Mouse (Mus musculus) hindbrain, embryonic 10.5 days (tissue): ENCODE results near the gene Tmtc1. TPM values are rescaled to one million over a fixed set of nuclear protein-coding genes. Genes with fewer than 3 reads are reported as not detected.
A peak's percentile ranks its signal among the peaks of the same experiment; 100 is the strongest.

Experiments used
- DNase-seq: peaks from one replicate; pipeline ENCODE4 v3.0.0-alpha.2; 2017; ENCODE audit warnings: low spot score
- H3K27ac ChIP-seq: fragments of 300-500 bp; sonication (generic); 2 replicates; pipeline ENCODE4 v1.5.1; 2016; ENCODE audit warnings: mild to moderate bottlenecking, moderate library complexity
- H3K27me3 ChIP-seq: fragments of 300-500 bp; sonication (generic); 2 replicates; pipeline ENCODE4 v1.6.1; 2016; ENCODE audit warnings: mild to moderate bottlenecking; ENCODE audit not compliant: poor library complexity, insufficient read depth, severe bottlenecking
- H3K36me3 ChIP-seq: fragments of 300-500 bp; sonication (generic); 2 replicates; pipeline ENCODE4 v1.6.1; 2016; ENCODE audit warnings: mild to moderate bottlenecking, moderate library complexity
- H3K4me1 ChIP-seq: fragments of 300-500 bp; sonication (generic); replicated peaks from 2 replicates; pipeline ENCODE4 v1.6.1; 2016; ENCODE audit warnings: mild to moderate bottlenecking
- H3K4me3 ChIP-seq: fragments of 300-500 bp; sonication (generic); 2 replicates; pipeline ENCODE4 v1.5.1; 2016; ENCODE audit warnings: mild to moderate bottlenecking, moderate library complexity
- H3K9me3 ChIP-seq: fragments of 300-500 bp; sonication (generic); 2 replicates; pipeline ENCODE4 v1.6.1; 2016; ENCODE audit warnings: mild to moderate bottlenecking, moderate library complexity
- WGBS: fragments of 180-500 bp; shearing (Covaris S2); methylation state at CpG from one replicate; pipeline ENCODE4 v1.1.7; 2016; 5-methylcytosine and 5-hydroxymethylcytosine counted together
- polyA plus RNA-seq: library from polyadenylated mRNA; unstranded; fragments of >200 nt; fragmentation: Nextera tagmentation; extraction: Ambion mirVana; gene quantifications from 2 replicates; pipeline ENCODE4 v1.2.1, GENCODE M21; 2016

Tmtc1 gene
- polyA plus RNA-seq, 1 experiment from 2014 or later, result 1.3 TPM

DNA sequence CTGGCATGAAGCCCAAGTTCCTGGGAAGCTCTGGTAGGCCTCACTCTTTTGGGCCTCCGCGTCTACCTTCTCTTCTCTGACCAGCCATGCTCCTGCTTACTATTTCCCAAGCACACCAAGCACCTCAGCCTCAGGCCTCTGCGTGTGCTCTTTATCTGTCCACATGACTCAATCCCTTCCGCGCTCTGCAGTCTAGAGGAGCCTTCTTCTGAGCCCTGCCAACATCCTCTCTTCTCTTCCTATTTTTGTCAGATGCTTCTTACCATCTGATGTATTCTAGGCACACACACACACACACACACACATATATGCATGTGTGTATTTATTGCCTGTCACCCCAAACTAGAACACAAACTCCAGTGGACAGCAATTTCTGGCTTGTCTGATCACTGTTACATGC, 202.5 kb downstream of the Tmtc1 start:
- Histone ChIP-seq H3K4me1 (no peaks in the 10 kb centered on the region), H3K4me3 (no peak overlapping the region), H3K27ac (no peak overlapping the region), H3K27me3 (no peaks in the 10 kb centered on the region), H3K36me3 (no peaks in the 10 kb centered on the region), H3K9me3 (no peaks in the 10 kb centered on the region)
- DNase-seq, result no peak
- 97% methylated on average over 5 of the region's 5 CpGs for WGBS

DNA sequence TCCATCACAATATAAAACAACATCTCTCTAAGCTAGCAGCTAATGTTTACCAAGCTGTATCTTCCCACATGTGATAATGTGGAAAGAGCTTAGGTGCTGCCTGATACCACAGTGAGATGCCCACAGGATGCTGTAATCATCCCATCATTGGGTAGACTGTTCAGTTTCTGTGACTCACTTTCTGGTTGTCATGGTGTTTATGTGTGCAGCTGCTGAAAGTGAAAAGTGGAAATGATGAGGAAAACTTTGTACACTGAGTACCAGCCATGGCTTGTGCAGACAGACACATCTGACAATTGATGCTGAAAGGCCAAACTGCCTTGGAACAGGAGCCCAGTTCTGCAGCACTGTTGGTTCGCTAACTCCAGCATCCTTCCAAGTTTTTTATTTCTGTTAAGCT, 204.9 kb downstream of the Tmtc1 start:
- H3K4me3 ChIP-seq, result no peak overlapping the region
- 93% methylated on average over 1 of the region's 1 CpGs for WGBS

DNA sequence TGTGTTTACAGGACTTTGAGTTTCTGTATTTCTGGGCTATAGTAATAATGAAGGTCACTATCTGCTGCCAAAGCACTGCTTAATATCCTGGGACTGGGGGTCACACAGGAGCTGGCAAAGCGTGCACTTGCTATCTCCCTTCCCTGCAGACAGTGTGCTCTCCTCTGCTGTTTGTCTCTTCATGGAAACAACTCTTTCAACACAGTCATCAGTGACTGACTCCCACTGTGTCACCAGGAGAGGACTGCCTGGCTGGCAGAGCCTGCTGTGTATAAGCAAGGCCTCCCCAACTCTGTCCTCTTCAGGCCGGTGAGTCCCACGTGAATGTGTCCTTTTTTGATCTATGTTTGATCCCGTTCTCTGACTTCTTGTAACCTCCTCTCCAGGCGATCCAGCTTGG, 206.7 kb downstream of the Tmtc1 start:
- 54% methylated on average over 5 of the region's 5 CpGs for WGBS

More for the DNA sequence above, 204.9 kb downstream of the Tmtc1 start:
- Histone ChIP-seq H3K36me3 (no peaks in the 10 kb centered on the region), H3K27ac (no peak overlapping the region), H3K4me1 (no peaks in the 10 kb centered on the region), H3K27me3 (no peaks in the 10 kb centered on the region), H3K9me3 (no peaks in the 10 kb centered on the region)
- no peak for DNase-seq

DNA sequence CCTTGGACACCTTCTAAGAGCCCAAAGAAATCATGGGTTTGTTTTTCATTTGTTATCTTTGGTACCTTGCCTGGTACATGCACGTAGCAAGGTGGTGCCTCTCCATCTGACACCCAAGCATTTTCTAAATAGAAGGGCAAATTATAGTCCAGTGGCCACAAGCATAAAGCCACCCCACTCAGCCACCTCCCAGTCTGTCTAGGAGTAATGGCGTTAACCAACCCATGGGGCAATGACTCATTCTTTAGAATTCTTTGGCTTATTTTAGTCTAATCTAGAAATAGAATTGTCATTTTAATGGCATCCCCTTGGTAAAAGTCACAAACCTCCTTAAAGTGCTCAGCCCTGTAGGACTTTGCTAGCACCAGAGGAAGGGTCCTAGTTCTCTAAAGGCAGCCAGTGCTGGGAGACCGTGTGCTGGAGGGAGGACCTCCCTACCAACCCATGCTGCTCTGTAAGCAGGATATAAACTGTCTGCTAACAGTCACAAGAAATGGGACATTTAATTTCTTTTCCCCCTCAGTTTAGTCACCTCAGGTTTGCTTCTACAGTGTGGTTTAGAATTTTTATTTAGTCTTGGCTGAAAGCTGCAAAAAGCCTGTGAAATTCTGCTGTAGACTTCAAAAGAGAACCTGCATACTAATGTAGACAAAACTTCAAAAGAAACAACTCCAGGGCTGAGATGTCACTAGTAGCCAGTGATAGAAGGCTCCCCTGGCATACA, 209.9 kb downstream of the Tmtc1 start:
- Histone ChIP-seq H3K36me3 (no peaks in the 10 kb centered on the region), H3K27ac (no peak overlapping the region), H3K9me3 (no peaks in the 10 kb centered on the region), H3K4me1 (no peaks in the 10 kb centered on the region), H3K27me3 (no peaks in the 10 kb centered on the region), H3K4me3 (no peak overlapping the region)
- 81% methylated on average over 3 of the region's 3 CpGs for WGBS
- DNase-seq, result no peak

More for the DNA sequence above, 206.7 kb downstream of the Tmtc1 start:
- H3K4me3 ChIP-seq, result no peak overlapping the region
- no peak for DNase-seq
- no peaks in the 10 kb centered on the region for H3K36me3 ChIP-seq
- no peak overlapping the region for H3K27ac ChIP-seq
- no peaks in the 10 kb centered on the region for H3K27me3 ChIP-seq
- H3K9me3 ChIP-seq, result no peaks in the 10 kb centered on the region
- no peaks in the 10 kb centered on the region for H3K4me1 ChIP-seq

DNA sequence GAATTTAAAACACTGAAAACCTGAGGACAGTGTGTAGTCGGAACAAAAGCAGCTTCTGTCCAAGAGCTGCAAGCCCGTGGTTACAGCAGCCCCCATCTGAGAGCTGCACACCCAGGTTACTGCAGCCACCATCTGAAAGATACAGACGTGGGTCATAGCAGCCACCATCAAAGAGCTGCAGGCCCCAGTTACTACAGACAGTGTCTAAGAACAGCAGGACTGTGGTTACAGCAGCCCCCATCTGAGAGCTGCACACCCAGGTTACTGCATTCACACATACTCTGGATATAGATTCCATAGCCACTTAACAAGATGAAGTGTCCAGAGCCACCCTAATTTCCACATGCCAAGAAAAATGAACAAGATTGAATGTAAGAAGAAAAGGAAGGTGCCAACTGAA, 216.6 kb downstream of the Tmtc1 start:
- no peaks in the 10 kb centered on the region for H3K4me1 ChIP-seq
- H3K36me3 ChIP-seq, result no peaks in the 10 kb centered on the region
- no peak overlapping the region for H3K4me3 ChIP-seq
- no peak overlapping the region for H3K27ac ChIP-seq
- WGBS, result 76% methylated on average over 3 of the region's 3 CpGs
- no peak for DNase-seq
- no peaks in the 10 kb centered on the region for H3K9me3 ChIP-seq
- no peaks in the 10 kb centered on the region for H3K27me3 ChIP-seq

DNA sequence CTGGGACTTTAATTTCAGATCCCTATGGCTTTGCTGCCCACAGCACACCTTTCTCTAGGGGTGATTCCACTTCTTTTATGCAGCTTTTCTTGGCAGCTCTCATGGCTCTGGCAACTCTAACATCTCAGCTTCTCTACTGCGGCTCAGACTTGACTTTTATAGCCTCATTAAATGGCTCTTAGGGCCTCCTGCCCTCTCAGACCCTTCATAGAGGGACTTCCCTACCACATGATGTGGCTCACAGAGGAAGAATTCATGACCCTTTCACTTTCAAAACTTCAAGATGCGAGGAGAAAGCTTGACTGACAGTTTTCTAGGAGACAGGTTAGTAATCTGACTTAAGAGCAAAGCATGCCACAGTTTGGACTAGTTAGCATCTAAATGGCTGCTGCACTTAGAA, 221.5 kb downstream of the Tmtc1 start:
- H3K27ac ChIP-seq, result no peak overlapping the region
- H3K27me3 ChIP-seq, result no peaks in the 10 kb centered on the region
- H3K4me1 ChIP-seq, result no peaks in the 10 kb centered on the region
- no peak overlapping the region for H3K4me3 ChIP-seq
- no peaks in the 10 kb centered on the region for H3K9me3 ChIP-seq
- no peak for DNase-seq
- H3K36me3 ChIP-seq, result no peaks in the 10 kb centered on the region
- 76% methylated on average over 2 of the region's 2 CpGs for WGBS

DNA sequence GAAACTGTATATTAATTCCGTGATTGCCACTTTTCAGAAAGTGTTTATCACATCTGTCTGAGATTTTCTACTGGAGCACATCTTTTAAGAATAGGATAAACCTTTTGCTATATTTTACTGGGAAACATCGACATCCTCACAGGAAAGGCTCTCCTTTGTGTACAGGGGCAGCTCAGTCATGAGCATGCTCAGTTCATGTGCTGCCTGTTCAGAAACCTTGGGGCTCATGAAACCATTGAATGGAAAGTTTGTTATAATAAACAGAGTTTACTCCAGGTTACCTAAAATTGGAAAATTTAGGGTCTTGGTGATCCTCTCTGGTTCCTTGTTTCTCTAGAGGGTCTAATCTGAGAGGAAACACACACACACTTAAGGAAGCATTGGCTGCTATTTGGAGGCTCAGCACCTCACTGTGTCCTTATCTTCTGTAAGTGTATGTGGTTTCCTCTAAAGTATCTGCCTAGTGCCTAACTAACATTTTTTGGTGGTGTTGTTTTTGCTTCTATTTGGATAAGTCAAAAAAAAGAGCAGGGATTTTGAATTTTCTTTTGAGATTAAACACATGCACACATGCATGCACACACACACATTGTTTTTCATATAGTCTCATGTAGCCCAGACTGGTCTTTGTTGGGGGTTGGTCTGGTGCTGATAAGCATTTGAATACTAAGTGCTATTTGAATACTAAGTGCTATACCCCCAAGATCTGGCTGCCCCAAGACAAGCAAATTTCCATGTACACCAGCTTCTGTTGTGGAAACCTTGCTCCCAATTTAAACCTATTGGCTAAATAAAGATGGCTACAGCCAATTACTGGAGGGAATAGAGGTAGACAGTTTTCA, 225.7 kb downstream of the Tmtc1 start:
- H3K4me3 ChIP-seq, result no peak overlapping the region
- 83% methylated on average over 2 of the region's 2 CpGs for WGBS
- no peaks in the 10 kb centered on the region for H3K4me1 ChIP-seq
- no peaks in the 10 kb centered on the region for H3K36me3 ChIP-seq
- DNase-seq, result no peak
- H3K9me3 ChIP-seq, result no peaks in the 10 kb centered on the region
- no peaks in the 10 kb centered on the region for H3K27me3 ChIP-seq
- no peak overlapping the region for H3K27ac ChIP-seq

DNA sequence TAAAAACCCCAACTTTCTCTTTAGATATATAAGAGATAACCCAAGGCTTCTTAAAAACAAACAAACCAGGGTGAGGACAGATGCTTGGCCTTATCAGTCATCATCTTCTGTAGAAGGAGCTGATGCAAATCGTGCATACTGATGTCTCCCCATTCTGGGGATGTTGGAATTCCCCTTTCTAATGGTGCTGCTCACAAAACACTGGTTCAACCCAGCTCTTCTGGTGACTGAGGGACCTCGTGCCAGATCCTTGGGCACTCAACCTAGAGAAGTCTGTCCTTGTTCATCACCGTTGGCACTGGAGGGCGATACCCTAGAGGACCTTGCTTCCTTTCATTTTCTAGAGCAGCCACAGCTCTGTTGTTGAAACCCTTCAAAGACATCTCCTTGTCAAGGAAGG, 227.4 kb downstream of the Tmtc1 start:
- Histone ChIP-seq H3K36me3 (no peaks in the 10 kb centered on the region), H3K27ac (no peak overlapping the region), H3K9me3 (no peaks in the 10 kb centered on the region), H3K4me3 (no peak overlapping the region), H3K27me3 (no peaks in the 10 kb centered on the region), H3K4me1 (peaks cover 6% of the 10 kb centered on the region; the same call in 1 of the 2 replicates)
- no peak for DNase-seq
- WGBS, result 93% methylated on average over 4 of the region's 4 CpGs

DNA sequence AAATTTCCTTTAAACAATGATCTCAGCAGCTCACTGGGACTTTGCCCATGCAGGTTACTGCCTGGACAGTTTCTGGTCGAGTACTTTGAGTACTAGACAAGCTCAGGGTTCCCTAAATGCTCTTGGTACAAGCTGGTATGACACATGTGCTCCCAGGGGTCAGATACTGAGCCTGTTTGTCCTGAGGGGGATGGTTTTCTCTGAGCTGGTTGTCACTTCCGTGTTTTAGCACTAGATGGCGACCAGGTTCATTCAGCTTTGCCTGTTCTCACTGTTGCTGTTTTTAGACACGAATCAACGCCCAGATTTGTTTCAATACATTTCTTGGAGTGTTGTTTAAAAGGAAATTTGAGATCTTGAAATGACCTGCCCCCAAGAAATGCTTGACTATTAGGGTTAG, 229.4 kb downstream of the Tmtc1 start:
- Histone ChIP-seq H3K27ac (no peak overlapping the region), H3K36me3 (no peaks in the 10 kb centered on the region), H3K4me3 (no peak overlapping the region), H3K9me3 (no peaks in the 10 kb centered on the region), H3K4me1 (peaks cover 18% of the 10 kb centered on the region), H3K27me3 (no peaks in the 10 kb centered on the region)
- 15% methylated on average over 5 of the region's 5 CpGs for WGBS
- DNase-seq, result peak; percentile 47

DNA sequence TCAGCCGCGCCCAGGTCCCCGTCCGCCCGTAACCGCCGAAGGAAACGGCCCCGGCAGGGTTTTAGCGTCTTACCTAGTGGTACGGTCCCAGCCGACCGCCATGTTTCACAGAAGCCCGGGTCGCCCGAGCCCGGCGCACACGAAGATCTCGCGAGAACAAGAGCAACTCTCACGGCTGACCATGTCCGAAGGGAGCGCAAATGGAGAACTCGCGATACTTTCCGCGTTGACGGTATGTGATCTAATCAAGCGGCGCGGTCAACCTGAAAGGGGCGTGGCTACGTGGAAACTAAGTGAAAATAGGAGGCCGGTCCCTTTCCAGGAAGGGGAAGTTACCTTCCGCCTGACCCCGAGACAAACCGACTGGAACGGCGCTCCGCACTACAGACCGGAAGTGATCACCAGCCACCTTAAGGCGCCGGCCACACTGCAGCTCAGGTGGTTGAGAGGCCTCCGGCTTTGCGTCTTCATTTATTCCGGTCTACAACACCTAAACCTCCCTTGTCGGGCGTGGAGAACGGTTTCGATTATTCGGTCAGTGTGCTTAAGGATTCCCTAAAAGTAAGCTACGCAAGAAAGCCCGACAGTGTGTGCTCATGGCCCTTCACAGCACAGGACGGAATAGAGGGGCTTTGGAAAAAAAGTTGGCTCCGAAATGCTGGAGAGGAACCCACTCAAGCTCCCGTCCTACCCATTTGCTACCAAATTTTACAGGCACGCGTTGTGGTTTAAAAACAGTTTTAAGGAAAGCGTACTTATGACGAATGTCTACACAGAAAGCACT, 232.1 kb downstream of the Tmtc1 start, which contains the start of gene Ergic2:
Ergic2 (minus strand) TSS at position 478 of the 784 bp plus-strand sequence.
- under 1% methylated on average over 61 of the region's 61 CpGs for WGBS
- DNase-seq, result peak; percentile 97
- Histone ChIP-seq H3K27ac (peak within 1 kb of the TSS; percentile 98), H3K36me3 (no peaks in the 10 kb centered on the region), H3K27me3 (no peaks in the 10 kb centered on the region), H3K9me3 (no peaks in the 10 kb centered on the region), H3K4me3 (peak within 1 kb of the TSS; percentile 96), H3K4me1 (peaks cover 18% of the 10 kb centered on the region)

DNA sequence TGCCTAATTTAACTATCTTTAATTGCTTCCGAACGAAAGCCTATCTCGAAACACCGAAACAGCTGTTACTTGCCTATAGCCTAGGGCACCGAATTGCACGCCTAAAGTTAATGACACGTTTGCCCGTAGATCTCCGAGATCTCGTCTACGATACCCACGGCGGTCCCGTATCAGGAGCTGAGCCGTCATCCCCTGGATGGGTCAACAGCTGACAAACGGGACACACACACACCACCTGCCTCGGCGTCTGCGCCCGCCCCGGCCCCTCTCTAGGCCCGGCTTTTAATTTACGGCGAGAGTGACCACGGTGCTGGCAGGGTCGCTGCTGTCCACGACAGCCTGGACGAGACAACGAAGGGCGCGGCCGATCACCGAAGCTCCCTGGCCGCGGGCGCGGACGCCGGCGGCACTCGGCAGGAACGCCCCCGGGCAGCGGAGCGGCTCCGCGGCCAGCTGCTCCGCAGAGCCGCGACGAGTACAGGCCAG, 232.8 kb downstream of the Tmtc1 start:
- peaks cover 18% of the 10 kb centered on the region for H3K4me1 ChIP-seq
- H3K4me3 ChIP-seq, result peak overlapping the region; percentile 96
- H3K27ac ChIP-seq, result peak overlapping the region; percentile 98
- no peak for DNase-seq
- 1% methylated on average over 51 of the region's 51 CpGs for WGBS
- no peaks in the 10 kb centered on the region for H3K9me3 ChIP-seq
- H3K27me3 ChIP-seq, result no peaks in the 10 kb centered on the region
- no peaks in the 10 kb centered on the region; the same call in 1 of the 2 replicates for H3K36me3 ChIP-seq

DNA sequence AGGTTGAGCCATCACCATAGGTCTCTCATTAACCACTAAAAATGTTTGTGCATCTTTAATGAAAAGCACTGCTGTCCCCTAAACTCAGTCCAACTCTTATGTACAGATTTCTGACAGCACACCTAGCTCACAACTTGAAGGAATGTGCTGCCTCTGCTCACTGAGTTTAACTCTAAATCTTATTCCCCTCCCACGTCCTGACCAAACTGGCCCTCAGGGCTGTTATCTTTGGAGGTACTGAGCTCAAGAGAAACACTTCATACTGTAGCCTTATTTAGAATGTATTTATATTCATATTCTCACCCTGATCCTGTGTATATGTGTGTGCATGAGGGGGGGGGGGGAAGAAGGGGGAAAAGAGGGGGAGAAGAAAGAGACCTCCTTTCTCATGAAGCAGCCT, 236.7 kb downstream of the Tmtc1 start:
- Histone ChIP-seq H3K4me3 (no peak overlapping the region), H3K36me3 (peaks cover 33% of the 10 kb centered on the region), H3K9me3 (no peaks in the 10 kb centered on the region), H3K27ac (no peak overlapping the region), H3K27me3 (no peaks in the 10 kb centered on the region), H3K4me1 (peaks cover 12% of the 10 kb centered on the region)
- no peak for DNase-seq
- 80% methylated on average over 1 of the region's 1 CpGs for WGBS
